Mouse (Mus musculus): ENCODE results near the gene Lsm10.
"Not testable (repeated sequence)": the region's sequence is repeated elsewhere in the genome, so short reads cannot be mapped to it uniquely, and the experiment has no call there.

Gene Lsm10

GRCm38 (mm10) chr4:126095622-126096430 lies 597 bp upstream of the Lsm10 start:
- not testable (repeated sequence) for DNase-seq (ENCODE audit: low read depth, low spot score)

- DNase-seq (ENCODE audit: low read depth, low spot score) = no peak
Measured at GRCm38 (mm10) chr4:126097711-126098253, 1.4 kb downstream of the Lsm10 start.

- DNase-seq (ENCODE audit: low read depth, low spot score) = no peak
Measured at GRCm38 (mm10) chr4:126099365-126099764, 2.9 kb downstream of the Lsm10 start.

GRCm38 (mm10) chr4:126100764-126101163 lies 4.3 kb downstream of the Lsm10 start:
- DNase-seq (ENCODE audit: low read depth, low spot score) = no peak

- peak; percentile 52 for DNase-seq (ENCODE audit: low read depth, low spot score)
Measured at GRCm38 (mm10) chr4:126102061-126102841, 5.8 kb downstream of the Lsm10 start.

- peak; percentile 97 for DNase-seq (ENCODE audit: low read depth, low spot score)
Measured at GRCm38 (mm10) chr4:126103057-126103581, 6.7 kb downstream of the Lsm10 start.

- peak; percentile 99 for DNase-seq (ENCODE audit: low read depth, low spot score)
Measured at GRCm38 (mm10) chr4:126103590-126104068, 7.2 kb downstream of the Lsm10 start, which contains the start of gene Stk40. TSS of gene Stk40 (plus strand) at chr4:126103957.

- no peak for DNase-seq (ENCODE audit: low read depth, low spot score)
Measured at GRCm38 (mm10) chr4:126104261-126105075, 8.0 kb downstream of the Lsm10 start.

- DNase-seq (ENCODE audit: low read depth, low spot score) = no peak
Measured at GRCm38 (mm10) chr4:126105131-126105783, 8.8 kb downstream of the Lsm10 start.

GRCm38 (mm10) chr4:126108061-126108740 lies 11.8 kb downstream of the Lsm10 start:
- DNase-seq (ENCODE audit: low read depth, low spot score) = no peak

- no peak for DNase-seq (ENCODE audit: low read depth, low spot score)
Measured at GRCm38 (mm10) chr4:126109613-126110373, 13.4 kb downstream of the Lsm10 start.

- peak; percentile 90 for DNase-seq (ENCODE audit: low read depth, low spot score)
Measured at GRCm38 (mm10) chr4:126110374-126111152, 14.1 kb downstream of the Lsm10 start.

GRCm38 (mm10) chr4:126111153-126111549 lies 14.7 kb downstream of the Lsm10 start:
- peak; percentile 59 for DNase-seq (ENCODE audit: low read depth, low spot score)

- DNase-seq (ENCODE audit: low read depth, low spot score) = peak; percentile 82
Measured at GRCm38 (mm10) chr4:126113243-126113642, 16.8 kb downstream of the Lsm10 start.

- DNase-seq (ENCODE audit: low read depth, low spot score) = peak; percentile 77
Measured at GRCm38 (mm10) chr4:126113943-126114342, 17.5 kb downstream of the Lsm10 start.

GRCm38 (mm10) chr4:126115411-126115810 lies 19.0 kb downstream of the Lsm10 start:
- no peak for DNase-seq (ENCODE audit: low read depth, low spot score)

GRCm38 (mm10) chr4:126115871-126116521 lies 19.6 kb downstream of the Lsm10 start:
- DNase-seq (ENCODE audit: low read depth, low spot score) = no peak

- DNase-seq (ENCODE audit: low read depth, low spot score) = no peak
Measured at GRCm38 (mm10) chr4:126117116-126117515, 20.7 kb downstream of the Lsm10 start.
